Mouse (Mus musculus) kidney, postnatal 10 days (tissue): Measurements from ENCODE around the gene Nek4.
A peak's percentile ranks its signal among the peaks of the same experiment; 100 is the strongest.

Experiments used
- DNase-seq: peaks from one replicate; pipeline ENCODE4 v3.0.0; 2021; ENCODE audit warnings: mixed read lengths

The Nek4 gene

GRCm38 (mm10) chr14:30951154-30951825, at the start of gene Nek4:
Nek4 (plus strand) TSS chr14:30951377.
- peak; percentile 98 for DNase-seq

- DNase-seq: no peak
Observed at GRCm38 (mm10) chr14:30902628-30903027, 48.5 kb upstream of the Nek4 start.

- no peak for DNase-seq
Observed at GRCm38 (mm10) chr14:30903036-30903435, 48.1 kb upstream of the Nek4 start.

DNA sequence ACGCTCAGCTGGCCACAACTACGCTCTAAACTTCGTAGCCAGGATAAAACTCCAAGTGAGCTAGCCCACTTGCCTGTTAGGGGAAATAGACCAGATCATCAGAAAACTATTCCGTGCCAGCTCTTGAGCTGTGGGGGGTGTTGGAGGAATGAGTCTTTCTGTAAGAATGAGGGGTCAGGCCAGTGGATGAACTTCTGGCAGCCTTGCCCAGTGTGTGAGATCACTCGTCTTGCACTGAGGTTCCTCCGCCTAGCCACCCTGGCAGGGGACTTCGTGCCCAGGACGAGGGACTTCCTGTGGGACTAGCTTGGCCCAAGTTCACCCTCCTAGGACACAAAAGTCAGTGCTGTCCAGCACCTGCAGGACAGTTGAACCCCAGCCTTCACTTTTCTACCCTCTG, 46.9 kb upstream of the Nek4 start:
- no peak for DNase-seq

- DNase-seq: no peak
Observed at GRCm38 (mm10) chr14:30906001-30906400, 45.2 kb upstream of the Nek4 start.

DNA sequence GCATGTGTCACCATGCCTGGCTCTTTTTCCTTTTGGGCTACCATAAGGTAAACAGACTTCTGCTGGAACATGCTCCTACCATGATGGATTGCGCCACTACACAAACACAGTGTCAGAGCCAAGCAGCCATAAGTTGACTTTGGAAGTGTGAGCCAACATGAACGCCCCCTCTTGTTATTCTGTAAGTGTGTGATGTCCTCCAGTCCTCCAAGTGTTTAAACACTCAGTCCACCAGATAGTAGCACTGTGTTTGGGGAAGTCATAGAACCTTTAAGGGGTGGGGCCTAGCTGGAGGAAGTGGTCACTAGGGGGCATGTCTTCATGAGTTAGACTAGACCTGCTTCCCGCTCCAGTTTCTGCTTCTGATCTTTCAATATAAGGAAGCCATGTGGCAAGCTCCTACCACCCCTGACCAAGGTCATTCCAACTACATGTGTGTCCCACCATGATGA, 43.3 kb upstream of the Nek4 start:
- no peak for DNase-seq

- no peak for DNase-seq
Observed at GRCm38 (mm10) chr14:30911141-30911540, 40.0 kb upstream of the Nek4 start.

GRCm38 (mm10) chr14:30912641-30913040, 38.5 kb upstream of the Nek4 start:
- peak; percentile 18 for DNase-seq

- DNase-seq: peak; percentile 68
Observed at GRCm38 (mm10) chr14:30913404-30913803, 37.8 kb upstream of the Nek4 start.

GRCm38 (mm10) chr14:30916516-30916915, 34.7 kb upstream of the Nek4 start:
- DNase-seq: no peak

- no peak for DNase-seq
Observed at GRCm38 (mm10) chr14:30922053-30922670, 29.0 kb upstream of the Nek4 start.

GRCm38 (mm10) chr14:30923375-30924105, 27.6 kb upstream of the Nek4 start, which contains the start of gene Itih3:
Itih3 (minus strand) TSS chr14:30923760.
- DNase-seq: peak; percentile 21

- DNase-seq: no peak
Observed at GRCm38 (mm10) chr14:30925492-30925891, 25.7 kb upstream of the Nek4 start.

- no peak for DNase-seq
Observed at GRCm38 (mm10) chr14:30930386-30930785, 20.8 kb upstream of the Nek4 start.

GRCm38 (mm10) chr14:30933351-30933750, 17.8 kb upstream of the Nek4 start:
- no peak for DNase-seq

DNA sequence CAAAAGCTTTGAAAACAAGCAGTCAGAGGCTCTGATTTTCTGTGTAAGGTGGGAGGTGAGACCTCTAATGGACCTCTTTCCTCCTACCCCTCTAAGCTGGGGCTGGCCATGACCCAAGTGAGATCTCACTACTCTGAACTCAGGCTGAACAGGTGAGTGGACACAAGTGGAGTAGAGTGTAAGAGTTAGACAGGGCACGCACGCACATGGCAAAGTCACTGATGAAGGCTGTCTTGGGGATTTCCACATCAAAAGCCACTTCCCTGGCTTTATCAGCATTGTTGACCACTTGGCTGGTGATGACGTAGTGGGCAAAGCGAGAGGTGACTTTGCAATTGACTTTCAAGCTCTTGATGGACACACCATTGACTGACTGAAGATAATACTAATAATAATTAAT, 8.9 kb upstream of the Nek4 start:
- no peak for DNase-seq

GRCm38 (mm10) chr14:30943038-30943437, 8.1 kb upstream of the Nek4 start, which contains the start of gene Itih1:
Itih1 (minus strand) TSS chr14:30943289.
- DNase-seq: no peak

DNA sequence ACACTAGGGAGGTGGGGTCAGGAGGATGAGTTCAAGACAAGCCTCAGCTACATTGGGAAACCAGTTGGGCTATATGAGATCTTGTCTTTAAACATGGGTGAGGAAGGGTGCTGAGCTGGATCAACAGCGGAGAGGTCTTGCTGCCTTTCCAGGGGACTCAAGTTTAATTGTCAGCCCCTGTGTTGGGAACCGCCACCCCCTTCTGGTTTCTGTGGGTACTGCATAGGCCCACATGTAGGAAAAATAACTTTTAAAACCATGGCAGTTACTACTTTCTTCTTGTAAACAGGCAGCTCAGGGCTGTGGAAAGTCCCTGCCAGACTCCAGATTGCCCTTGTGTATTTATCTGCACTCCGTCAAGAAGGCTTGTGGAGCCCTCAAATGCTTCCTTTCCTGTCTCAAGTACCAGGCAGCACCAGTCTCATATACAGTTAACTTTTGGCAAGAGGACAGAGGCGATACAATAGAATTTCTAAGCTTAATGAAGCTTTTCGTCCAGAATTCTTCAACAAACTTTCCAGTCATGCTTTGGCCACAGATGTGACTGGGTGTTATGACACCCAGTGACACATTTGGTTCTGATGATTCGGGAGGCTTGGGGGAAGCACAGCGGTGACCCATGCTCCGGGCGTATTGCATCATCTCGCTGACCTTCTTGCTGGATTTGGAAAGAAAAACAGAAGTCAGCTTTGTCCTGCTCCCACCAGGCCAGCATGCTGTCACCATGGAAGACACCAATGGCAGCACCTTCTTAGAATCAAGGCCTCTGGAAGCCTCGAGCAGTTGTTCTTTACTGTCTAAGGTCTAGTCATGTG, 7.1 kb upstream of the Nek4 start:
- DNase-seq: peak; percentile 82

DNA sequence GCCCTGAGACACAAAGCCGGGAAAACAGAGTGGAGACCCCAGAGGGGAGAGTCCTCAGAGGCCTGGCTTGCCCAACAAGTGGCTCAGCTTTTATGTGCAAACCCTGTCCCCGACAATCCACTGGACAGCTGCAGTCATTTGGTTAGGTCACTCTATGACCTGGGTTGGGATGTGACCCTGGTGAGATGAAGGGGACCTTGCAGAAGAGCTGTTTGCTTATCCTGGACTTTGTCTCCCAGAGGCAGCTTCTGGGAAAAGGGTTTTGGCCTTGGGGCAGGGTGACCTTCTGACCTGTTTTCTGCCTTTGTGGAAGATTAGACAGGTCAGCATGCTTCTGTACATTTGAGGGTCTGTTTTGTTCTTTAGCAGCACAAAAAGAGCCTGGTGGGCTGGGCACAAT, 6.4 kb upstream of the Nek4 start:
- no peak for DNase-seq

DNA sequence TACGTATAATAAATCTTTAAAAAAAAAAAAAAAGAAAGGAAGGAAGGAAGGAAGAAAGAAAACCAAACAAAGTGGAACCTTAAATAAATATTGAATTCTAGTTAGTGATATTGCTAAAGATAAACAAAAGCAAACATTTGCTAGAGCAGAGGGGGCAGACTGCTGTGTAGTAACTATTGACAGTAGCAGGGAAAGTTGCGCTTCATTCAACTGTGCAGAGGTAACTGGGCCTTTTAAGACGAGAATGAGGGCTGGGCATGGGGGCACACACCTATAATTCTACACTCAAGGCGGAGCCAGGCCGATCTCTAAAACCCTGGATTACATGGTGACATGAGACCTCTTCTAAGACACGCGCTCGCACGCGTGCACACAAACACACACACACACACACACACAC, 1.2 kb upstream of the Nek4 start:
- DNase-seq: no peak

DNA sequence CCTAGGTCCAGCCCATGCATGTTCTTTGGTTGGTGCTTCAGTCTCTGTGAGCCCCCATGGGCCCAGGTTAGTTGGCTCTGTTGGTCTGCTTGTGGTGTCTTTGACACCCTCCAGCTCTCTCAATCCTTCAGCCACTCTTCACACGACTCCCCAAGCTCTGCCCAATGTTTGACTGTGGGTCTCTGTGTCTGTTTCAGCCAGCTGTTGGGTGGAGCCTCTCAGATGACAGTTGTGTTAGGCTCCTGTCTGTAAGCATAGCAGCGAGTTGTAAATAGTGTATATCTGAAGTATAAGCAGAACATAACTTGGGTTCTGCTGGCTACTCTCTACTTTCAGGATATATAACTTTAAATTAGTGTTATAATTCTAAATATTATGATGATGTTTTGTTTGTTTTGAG, 7.3 kb downstream of the Nek4 start:
- no peak for DNase-seq

- no peak for DNase-seq
Observed at GRCm38 (mm10) chr14:30959031-30959430, 7.9 kb downstream of the Nek4 start.

GRCm38 (mm10) chr14:30960366-30960765, 9.2 kb downstream of the Nek4 start:
- no peak for DNase-seq
